Mouse (Mus musculus) spleen, postnatal 10 days (tissue): ENCODE measurements around the gene Lbh.
A peak's percentile ranks its signal among the peaks of the same experiment; 100 is the strongest.

ENCODE experiments used
- DNase-seq, 2 experiments: peaks; one replicate each; pipeline ENCODE4 v3.0.0; 2021 to 2022; ENCODE audit warnings: low spot score in 2 of 2

Gene Lbh

DNA sequence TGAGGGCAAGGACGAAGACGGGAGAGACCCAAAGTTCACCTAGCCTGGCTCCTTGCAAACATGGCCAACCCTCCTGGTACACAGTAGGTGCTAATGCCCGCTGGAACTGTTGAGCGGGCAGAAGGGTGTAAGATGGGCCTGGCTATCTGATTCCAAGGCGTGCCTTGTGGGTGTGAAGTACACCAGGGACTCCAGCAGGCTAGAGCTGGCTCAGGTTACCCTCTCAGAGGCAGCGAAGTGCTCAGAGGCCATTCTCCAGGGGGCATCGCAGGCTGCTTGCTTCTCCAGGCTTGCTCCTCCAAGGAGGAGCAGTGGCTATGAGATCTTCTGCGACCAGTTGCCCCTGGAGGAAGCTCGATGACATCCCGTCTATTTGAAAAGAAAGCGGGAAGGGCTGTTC is 6.8 kb upstream of the Lbh start:
- no peak for DNase-seq

DNA sequence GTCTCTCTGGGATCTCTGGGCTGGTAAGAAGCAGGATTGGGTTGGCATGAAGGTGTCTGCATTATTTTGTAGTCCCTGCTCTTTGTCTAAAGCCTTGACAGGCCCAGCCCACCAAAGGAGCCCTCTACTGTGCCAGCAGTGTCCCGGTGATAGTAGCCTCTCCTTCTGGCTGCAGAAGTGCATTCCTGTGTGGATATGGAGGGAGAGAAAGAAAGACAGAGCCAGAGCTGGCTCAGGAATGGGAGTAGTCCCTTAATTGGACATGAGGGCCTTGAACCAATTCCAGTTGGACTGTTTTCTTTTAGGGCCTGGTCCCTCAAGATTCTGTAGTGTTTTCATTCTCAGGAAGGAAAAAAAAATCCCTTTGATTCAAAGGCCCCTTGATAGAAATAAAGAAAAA is 6.4 kb upstream of the Lbh start:
- no peak for DNase-seq

DNA sequence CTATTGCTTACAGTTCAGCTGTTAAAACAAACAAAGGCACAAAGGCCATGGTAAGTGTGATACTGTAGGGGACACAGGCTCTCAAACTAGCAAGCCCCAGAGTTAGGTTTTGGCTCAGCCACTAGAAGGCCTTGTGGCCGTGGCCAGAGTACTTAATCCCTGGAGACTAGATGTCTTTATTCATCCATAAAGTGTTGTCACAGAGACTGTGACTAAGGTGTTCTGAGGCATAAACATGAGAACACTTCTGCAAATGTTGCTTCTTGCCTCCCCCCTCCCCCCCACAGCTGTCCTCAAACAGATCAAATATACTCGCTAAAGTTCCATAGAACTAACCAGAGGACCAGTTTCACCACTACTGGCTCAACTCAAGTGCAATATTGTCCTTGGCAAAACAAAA is 4.0 kb upstream of the Lbh start:
- no peak for DNase-seq

DNA sequence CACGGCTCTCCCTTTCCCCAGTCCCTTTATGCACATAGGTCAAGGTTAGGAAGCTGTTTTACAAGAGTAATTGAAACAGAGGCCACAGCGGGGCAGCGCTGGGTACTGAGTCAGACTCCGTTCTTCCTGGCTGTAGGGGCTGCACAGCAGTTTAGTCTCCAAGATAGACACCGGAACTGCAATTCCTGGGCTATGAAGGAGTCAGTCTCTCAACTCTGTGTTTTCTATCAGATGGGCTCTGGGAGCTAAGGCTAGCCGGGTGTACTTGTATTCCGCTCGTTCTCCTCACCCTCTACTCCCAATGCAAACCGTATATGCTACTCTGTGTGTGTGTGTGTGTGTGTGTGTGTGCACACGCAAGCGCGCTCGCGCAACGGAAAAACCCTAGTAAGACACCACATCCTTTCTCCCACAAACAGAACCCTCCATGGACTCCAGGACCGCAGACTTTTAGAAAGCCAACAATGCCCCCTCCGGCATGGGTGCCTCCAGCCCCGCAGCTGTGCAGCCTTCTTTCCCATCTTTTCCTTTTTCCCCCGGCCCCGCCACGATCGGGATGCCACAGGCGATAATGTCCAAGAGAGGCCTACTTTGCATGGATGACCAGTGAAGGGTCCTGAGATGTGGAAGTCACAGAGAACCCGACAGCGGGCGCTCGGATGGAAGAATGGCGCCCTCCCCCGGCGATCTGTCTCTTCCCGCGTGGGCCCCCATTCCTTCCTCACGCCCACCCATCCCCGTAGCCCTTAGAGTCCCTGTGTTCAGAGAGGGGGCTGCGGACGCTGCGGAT is 669 bp upstream of the Lbh start:
- peak; percentile 33 to 68 for DNase-seq

DNA sequence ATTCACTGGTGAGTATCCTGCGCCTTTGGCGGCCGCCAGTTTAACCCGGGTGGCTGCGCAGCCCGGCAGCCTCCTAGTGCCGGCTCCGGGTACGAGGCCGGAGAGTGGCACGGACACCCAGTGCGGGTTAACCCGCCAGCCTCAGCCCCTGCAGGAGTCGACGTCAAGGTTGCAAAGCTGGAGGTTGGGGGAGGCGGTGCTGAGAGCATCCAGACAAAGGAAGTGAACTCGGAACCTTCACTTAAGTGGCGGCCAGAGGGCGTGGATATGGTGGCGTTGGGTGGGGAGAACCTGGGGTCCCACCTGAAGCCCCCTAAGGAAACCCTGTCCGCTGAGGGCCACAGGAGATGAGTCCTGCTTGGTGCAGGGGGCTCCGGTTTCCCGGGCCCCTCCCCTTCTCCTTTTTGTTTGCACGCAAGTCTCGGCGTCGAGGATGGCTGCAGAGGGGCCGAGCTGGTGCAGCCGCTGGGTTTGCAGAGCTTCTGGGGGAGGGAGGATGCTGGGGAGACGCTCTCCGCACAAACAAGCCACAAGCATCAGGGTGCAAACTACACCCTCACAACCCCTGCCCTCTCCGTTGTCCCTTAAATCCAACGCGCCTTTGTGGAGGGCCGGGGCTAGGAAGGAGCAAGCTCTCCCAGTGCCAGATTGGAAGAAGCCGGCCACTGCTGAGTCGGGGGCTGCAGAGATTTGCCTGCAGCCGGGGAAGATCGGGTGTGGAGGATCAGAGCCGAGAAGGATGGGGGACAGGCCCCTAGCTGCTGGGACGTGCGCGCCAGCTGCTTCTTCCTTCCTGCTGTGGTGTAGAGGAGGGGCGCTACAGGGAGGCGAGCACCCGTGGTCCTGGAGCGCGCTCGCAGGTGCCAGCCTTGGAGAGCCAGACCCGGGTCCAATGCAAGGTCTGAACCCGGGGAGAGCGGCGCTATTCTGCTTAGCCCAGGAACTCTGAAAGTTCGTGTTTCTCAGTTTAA is 751 bp downstream of the Lbh start:
- DNase-seq: peak; percentile 44 to 64

DNA sequence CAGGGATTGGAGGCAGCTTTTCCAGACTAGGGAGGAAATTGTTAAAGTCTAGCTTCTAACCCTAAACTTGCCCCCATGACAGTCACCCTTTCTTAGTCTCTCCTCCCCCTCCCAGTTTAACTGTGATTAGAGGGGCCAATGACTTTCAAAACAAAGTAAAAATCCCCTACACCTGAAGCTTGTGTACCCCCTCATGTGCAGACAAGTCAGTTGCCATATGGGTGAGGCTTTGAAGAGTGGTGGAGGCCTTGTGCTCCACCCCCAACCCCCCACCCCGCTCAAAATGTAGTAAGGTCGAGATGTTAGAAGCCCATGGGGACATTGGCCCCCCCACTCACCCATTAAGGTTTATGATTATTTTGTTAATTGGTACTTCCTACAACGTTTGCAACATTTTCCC is 1.5 kb downstream of the Lbh start:
- DNase-seq: no peak

DNA sequence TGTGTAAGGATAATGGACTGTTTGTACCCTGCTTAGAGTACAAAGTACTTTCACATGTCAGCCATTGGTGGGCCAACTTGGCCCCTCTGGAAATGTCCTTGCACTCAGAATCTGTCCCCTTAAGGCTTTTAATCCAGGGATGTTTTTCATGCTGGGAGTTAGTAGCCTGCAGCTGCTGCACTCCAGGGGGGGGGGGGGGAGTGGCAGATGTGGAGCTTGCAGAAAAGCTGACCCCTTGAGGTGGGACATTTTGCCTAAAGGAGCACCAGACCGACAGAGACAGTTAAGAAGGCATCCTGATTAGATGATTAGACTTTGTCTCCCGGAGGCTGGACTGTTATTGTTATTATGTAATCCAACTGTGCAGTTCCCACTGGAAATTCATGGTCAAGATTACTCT is 2.3 kb downstream of the Lbh start:
- no peak for DNase-seq

DNA sequence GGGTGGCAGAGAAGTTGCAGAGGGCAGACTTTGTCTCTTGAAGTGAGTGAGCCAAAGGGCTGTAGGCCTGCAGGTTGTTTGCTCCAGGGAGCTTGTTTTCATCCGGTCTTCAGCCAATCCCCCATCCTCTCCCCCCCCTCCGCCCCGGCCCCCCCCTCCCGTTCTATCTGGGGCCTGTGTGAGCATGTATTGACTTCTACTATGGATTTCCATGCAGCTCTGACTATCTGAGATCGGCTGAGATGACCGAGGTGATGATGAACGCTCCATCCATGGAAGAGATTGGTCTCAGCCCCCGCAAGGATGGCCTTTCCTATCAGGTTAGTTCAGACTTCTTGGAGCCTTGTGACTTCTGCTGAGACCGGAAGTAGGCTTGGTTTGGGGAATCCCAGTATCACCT is 2.9 kb downstream of the Lbh start:
- DNase-seq: no peak

DNA sequence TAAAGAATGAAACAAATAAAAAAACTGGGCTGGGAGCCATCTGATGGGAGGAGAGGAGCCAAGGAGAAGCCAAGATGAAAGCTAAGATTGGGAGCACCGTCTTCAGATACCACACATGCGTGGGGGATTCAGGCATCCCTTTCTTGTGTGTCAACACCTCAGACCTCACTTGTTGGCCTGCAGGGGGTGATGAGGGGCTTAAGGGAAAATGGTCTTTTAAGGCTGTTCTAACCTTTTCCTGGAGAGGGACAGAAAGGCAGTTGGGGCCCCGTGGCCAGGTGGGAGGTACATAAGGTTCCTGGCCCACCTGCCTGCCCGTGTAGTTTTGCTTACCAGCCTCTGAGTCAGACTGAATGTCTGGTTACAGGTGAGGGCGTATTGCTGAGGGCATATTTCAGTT is 4.1 kb downstream of the Lbh start:
- no peak for DNase-seq

DNA sequence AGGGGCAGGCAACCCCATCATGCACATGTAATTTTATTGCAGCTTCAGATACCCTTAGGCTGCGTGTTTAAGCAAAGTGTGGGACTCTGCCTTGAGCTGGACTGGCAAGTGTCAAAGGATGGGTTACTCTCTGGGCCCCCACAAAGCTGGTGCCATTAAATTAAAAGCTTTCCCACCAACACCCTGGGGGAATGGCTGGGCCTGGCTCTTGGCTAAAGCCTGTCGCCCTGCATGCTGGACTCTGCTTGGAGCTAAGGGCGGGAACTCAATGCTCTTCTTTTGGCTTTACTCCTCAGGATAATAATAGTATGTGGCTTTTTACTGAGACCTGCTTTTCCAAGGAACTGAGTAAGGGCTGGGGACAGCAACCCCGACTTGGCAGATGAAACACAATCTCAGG is 5.2 kb downstream of the Lbh start:
- DNase-seq: no peak

DNA sequence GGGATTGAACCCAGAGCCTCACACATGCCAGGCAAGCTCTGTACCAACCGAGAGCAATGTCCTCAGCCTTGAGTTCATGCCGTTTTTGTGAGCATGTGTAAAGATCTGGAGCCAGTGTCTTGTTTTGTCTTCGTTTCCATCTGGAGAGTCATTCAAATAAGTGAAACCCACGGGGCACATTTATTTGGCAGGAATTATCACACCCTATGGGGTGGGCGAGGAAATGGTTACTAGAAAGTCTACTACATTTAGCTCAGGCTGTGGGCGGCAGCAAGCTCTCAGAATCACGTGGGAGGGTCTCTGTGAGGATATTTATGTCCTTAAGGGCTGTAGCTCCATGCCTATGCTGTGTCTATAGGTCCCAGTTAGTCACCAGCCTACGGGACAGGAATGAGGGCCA is 6.2 kb downstream of the Lbh start:
- no peak for DNase-seq

DNA sequence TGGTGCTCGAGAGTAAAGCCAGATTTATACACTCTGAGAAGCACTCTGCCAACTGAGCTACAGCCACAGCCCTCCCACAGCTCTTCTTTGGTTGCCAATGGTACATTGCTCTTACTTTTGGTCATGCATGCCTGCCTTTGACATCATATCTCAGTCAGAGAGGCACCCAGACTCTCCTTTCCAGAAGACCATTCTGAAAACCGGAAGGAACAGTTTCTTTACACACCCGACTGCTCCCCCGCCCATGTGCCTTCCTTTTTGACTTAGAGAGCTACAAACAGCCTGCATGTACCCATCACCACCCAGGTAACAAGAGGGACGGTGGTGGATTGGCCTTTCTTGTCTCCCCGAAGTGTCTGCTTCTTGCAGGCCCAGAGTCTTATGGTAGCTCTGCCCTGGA is 7.0 kb downstream of the Lbh start:
- peak in 1 of 2 experiments; percentile 50 for DNase-seq

DNA sequence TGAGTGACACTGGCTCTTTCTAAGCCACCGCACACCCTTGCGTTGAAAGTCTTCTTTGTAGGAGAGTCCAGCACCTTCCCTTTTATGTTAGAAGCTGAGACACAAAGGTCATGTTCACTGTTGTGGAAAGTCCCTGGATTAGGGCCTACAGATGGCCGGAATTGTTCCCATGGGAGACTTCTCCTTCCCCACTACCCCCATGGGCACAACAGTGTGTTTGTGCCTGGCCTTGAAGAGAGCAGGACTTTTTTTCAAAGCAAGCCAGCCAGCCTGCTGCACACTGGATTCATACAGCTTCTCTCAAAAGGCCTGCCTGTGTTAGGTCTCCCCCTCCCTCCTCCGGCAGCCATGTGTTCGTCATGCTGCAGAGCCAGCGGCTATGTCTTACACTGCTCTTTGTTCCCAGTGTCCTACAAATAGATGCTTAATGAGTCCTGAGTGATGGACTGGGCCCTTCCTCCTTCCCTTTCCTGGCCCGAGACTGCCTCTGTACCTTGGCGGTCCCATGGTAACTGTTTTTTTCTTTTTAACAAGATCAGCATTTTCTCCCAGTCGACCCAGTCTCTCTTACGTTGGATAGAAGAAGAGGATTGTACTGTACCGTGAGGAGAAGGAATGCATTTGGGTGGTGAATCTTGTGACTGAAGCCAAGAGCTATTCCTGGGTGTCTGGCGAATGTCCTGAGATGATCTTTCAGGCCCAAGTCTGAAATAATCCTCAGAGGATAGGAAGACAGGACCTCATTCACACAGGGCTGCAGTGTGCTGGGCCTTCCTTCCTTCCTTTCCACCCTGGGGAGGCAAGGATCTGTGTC is 7.9 kb downstream of the Lbh start:
- DNase-seq: no peak

DNA sequence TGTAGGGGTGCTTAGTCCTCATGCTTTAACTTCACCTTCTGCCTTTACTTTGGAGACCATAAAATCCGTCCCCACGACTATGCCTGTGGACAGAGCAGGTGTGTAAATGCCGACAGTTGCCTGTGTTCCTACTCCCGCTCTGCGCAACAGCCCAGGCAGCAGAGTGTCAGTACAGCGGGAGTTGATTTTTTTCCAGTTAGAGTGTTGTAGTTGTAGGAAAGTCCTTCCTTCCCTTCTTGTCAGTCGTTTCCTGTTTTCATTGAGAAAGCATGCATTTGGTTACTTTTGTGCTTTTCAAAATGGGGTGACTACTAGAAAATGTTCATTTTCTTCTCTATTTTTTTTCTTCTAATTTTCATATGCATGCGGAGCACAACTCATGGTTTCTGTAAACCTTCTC is 8.9 kb downstream of the Lbh start:
- DNase-seq: no peak

DNA sequence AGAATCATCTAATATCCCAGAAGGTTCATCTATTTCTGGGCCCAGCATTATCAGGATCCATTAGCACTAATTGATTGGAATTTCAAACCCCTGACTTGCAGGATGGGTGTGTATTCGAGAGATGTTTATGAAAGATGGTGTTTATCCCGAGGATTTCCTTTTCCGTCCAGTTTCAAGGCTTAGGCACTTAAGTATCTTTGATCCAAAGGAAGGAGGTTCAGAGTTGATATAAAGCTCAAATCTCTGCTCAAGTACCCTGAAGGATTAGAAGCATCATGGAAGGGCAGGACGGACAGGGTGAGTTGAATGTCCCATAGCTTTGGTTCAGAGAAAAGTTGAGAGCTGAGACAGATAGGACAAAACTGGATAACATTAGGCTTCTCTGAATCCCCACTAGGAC is 15.0 kb downstream of the Lbh start:
- DNase-seq: no peak

DNA sequence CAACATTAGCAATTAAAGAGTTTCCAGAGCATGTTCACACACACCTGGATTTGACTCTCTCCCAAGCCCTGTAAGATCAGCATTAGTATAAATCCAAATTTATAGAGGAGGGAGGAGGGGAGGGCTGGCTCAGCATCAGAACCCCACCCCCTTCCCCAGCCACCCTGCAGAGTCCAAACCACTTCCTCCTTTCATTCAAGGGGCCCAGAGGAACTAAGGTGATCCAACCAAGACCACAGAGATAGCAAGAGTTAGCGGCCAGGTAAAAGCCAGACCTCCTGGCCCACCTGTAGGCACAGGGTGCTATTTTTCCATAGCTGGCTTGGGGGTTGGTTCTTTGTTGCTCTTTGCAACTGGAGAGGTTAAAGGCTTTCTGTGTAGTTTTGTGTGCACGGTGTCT is 16.0 kb downstream of the Lbh start:
- peak in 1 of 2 experiments; percentile 60 for DNase-seq

DNA sequence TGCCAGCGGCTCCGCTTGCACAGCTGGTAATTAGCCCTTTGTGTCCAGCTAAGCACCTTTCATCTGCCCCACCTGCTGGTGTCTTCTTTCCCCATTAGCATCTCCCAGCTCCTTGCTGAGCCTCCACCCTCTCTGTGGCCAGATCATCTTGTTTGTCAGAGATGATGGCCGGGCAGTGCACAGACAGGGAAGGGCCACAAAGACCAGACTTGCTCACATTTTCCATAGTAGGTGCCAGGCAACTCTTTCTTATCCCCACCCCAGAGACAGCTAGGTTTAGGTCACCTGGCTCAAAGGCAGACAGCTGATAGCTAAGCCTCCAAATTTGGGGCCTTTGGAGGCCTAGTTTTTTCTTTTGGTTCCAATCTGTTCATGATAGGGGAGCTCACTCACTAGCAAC is 16.5 kb downstream of the Lbh start:
- no peak for DNase-seq

DNA sequence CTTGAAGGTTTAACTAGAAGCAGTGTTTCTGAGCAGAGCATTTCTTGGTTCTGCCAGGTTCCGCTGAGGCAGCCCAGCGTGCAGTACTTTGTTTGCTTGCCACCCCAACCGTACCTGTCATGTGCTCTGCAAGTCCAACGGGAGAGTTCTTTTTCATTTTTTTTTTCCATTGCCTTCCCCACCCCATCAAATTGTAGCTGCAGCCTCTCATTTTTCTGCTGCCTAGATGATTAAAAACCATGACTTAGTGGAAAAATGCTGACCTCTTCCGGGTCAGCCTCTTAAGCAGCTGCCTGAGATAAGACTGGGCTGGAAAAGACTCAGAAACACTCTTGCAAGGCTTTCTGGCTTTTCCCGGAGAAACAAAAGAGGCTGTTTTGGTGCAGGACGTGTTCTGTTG is 17.8 kb downstream of the Lbh start:
- DNase-seq: no peak

DNA sequence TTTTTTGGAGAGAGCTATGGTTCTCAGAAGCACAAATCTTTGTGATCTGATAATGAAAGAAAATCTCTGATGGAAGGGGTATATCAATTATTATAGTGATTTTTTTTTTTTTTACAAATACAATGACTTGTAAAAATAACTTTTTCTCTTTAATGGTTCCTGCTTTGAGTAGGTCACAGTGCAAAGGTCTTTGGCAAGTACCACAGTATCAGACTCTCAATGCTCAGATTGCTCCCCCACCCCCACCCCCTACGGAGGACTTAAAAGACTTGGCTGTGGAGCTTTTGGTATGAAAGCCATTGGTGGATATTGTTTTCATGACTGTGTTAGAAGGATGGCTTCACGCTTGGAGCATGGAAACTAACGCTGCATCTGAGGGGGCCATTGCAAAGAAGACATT is 18.2 kb downstream of the Lbh start:
- DNase-seq: no peak

DNA sequence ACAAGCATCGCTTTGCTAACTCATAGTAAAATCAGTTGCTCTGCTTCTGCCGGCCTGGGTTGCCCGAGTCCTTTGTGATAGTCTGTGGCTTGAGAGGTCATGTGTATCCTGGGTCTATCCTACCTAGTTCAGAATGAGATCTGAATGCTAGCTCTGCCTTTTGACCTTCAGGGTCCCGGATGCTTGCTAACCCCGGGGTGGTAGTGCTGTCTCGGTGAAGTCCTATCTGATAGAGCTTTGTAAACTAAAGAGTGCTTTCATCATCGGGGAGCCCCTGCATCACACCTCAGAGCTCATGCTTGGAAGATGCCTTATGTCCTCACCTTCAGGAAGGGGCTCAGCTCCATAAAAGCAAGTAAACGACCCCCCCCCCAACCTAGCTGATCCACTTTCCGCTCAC is 19.1 kb downstream of the Lbh start:
- DNase-seq: no peak

DNA sequence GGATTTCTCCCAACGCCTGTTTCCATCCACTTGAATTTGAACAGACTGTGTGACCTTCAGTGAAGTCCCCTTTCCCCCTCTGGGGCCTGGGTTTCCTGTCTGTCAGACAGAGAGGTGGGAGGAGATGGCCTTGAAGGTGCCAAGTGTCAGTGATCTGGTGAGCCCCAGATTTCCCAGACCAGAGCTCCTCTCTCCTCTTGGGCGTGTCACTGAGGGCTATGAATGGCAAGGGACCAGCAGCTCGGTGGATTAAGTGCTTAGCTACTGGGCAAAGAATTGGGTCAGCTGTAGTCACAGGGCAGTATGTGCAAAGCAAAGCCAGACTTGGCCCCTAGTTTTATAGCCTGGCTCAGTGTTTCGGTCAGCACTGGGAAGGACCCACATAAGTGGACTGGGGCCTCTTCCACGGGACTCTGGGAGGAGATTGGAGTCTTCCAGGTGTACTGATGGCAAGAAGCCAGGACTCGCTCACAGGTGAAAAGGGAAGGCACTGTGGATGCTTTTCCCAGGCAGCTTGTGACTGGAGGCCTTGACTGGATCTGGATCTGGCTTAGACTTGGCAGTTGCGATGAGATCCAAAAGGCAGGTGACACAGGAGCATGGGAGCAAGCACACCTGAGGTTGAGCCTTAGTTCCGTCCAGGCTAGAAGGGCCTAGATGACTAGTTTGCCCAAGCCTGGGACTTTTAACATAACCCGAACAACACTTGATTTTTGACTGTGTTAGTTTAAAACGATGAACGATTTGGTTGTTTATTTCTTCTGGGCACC is 20.1 kb downstream of the Lbh start:
- DNase-seq: no peak
